Mouse (Mus musculus): ENCODE measurements around the gene Atp5f1. TPM values are rescaled to one million over a fixed set of nuclear protein-coding genes. Genes with fewer than 3 reads are reported as not detected.
"Not testable (repeated sequence)": the region's sequence is repeated elsewhere in the genome, so short reads cannot be mapped to it uniquely, and the experiment has no call there.

The Atp5f1 gene
- 159 and 191 TPM in 2 replicates for total RNA-seq (2015; ENCODE audit: low replicate concordance)
- total RNA-seq (2017; ENCODE audit: low replicate concordance): 268 and 302 TPM in 2 replicates

- ATAC-seq (replicated peaks; ENCODE audit: low FRiP score, poor library complexity, severe bottlenecking): no peak
Measured at GRCm38 (mm10) chr3:105959999-105960398, at the start of gene Atp5f1. Atp5f1 (minus strand) TSS chr3:105960099.

GRCm38 (mm10) chr3:106003360-106003759, 43.5 kb upstream of the Atp5f1 start:
- not testable (repeated sequence) for ATAC-seq (replicated peaks; ENCODE audit: low FRiP score, poor library complexity, severe bottlenecking)

DNA sequence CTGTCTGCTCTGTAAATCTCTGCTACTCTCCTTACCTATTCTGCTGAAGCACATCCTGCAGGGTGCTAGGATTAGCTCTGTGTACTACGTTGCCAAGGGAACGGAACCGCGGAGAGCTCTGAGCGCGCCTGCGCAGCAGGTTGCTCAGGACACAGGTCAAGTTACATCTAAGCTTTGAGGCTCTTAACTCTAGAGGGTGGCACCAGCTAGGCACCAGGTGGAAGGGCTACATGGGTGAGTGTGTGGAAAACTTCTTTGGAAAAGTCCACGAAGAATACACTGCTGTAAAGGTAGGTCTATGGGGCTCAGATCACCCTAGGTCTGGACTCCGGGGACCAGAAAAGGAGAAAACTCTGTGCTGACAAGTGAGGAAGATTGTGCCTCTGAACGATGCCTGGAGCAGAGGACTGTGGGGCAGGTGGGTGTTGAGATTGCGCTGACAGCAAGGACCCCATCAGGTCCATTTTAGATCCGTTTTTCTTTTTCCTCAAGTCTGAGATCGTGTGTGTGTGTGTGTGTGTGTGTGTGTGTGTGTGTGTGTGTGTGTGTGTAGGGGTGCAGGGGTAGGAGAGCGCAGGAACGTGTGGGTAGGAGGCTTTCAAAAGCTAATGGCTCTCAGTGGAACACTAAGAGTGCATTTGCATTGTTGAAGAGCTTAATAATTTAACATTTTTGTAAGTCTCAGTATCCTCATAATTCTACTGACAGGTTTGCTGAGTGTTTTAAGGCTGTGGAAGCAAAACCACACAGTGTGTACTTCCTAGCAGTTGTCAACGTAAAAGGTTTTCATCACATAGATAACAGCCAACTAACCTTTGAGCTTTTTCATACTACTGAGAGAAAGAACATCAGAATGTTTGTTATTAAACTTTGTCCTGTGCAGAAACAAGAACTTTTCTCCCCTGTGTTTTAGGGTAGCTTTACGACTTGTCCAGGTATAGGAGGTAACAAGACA, 41.8 kb upstream of the Atp5f1 start:
- ATAC-seq (replicated peaks; ENCODE audit: low FRiP score, poor library complexity, severe bottlenecking): no peak

DNA sequence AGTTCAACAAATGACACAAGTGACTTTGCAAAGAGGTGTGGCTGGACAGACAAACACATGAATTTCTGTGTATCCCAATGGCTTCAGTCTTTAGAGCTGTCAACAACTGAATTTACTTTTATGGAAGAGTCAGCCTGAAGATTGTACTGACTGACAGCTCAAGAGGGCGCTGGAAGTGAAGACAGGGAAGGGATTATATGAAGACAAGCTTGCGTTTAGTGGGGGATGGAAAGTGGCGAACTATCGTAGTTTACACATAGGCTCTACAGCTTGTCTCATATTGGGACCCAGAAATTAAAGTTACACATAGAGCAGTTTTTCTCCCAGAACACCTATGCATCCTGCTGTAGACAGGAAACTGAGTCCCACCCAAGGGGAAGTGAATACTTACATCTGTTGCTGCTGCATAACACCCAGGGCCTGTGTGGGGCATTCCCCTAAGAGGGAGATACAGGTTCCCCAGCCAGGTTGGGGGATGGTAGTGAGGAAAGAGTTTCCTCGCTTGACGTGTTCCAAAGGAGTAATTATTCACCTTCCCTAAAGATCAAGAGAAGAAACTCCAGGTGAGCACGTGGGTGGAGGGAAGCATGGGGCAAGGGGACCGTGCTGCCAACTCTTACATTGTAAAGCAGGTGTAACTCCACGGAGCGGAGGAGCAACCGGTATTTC, 40.9 kb upstream of the Atp5f1 start:
- no peak for ATAC-seq (replicated peaks; ENCODE audit: low FRiP score, poor library complexity, severe bottlenecking)

DNA sequence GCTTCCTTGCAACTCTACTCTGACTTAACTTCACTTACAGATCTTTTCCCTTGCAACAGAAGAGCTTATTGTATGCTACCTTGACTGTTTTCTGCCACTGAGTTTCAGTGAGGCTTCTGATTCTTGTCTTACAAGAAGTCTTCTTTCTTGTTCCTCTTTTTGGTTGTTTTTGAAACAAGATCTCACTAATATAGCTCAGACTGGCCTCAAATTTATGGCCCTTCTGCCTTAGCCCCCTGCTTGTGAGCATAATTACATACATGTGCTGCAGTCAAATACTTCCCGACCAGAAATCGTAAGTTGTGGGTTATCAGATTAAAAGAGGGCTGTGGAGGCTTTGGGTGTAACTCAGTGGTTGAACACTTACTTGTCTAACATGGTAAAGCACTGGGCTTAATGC, 34.8 kb upstream of the Atp5f1 start:
- ATAC-seq (replicated peaks; ENCODE audit: low FRiP score, poor library complexity, severe bottlenecking): no peak

- no peak; the same call in 1 of the 2 replicates for ATAC-seq (replicated peaks; ENCODE audit: low FRiP score, poor library complexity, severe bottlenecking)
Measured at GRCm38 (mm10) chr3:105991653-105992283, 31.9 kb upstream of the Atp5f1 start.

DNA sequence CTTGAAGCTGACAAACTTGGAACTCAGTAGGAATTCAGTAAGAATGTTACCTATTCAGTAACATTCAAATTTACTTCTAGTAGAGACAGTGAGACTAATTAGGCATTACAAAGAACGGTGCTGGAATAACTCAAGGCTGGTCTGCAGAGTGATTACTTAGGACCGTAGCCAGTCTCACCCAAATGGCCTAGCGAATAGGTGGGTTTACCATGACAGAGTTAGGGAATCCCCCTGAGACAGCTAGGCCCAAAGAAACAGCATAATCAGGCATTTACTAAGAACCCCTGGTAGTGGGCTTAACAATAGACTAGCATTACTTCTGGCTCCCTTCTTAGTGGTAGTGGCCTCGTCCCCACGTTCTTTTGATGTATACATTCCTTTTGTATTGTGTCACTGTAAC, 29.7 kb upstream of the Atp5f1 start:
- ATAC-seq (replicated peaks; ENCODE audit: low FRiP score, poor library complexity, severe bottlenecking): not testable (repeated sequence)

- no peak for ATAC-seq (replicated peaks; ENCODE audit: low FRiP score, poor library complexity, severe bottlenecking)
Measured at GRCm38 (mm10) chr3:105974174-105974573, 14.3 kb upstream of the Atp5f1 start.

GRCm38 (mm10) chr3:105973411-105973810, 13.5 kb upstream of the Atp5f1 start, which contains the start of gene Ovgp1:
Ovgp1 (plus strand) TSS chr3:105973711.
- ATAC-seq (replicated peaks; ENCODE audit: low FRiP score, poor library complexity, severe bottlenecking): no peak

- no peak for ATAC-seq (replicated peaks; ENCODE audit: low FRiP score, poor library complexity, severe bottlenecking)
Measured at GRCm38 (mm10) chr3:105971831-105972446, 12.0 kb upstream of the Atp5f1 start.

DNA sequence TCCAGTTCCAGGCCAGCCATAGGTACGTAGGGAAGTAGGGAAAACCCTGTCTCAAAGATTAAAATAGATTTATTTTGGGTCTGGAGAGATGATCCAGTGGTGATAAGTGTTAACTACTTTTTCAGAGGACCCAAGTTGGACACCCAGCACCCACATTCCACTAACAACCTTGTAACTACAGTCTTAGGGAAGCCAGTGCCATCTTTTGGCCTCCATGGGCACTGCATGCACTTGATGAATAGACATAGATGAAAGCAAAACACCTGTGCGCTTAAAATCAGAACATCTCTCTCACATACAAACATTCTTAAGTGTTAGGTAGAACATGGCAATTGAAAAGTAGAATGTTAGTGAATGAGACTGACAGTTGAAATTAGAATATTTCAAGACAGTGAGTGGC, 801 bp upstream of the Atp5f1 start:
- no peak for ATAC-seq (replicated peaks; ENCODE audit: low FRiP score, poor library complexity, severe bottlenecking)

DNA sequence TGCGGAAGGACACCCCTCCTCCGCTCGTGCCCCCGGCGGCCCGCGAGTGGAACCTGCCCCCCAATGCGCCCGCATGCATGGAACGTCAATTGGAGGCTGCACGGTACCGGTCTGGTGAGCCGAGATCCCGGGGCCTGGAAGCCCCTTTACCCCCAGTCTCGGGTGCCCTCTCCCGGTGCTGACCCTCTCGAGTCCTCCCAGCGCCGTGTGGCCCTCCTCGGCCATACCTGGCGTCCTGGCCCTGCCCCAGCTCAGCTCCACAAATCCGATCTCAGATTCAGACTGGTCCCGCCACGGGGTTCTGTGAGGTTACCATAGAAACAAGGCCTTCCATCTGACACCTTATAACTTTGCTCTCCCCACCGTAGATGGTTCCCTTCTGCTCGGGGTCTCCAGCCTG, 314 bp downstream of the Atp5f1 start:
- no peak for ATAC-seq (replicated peaks; ENCODE audit: low FRiP score, poor library complexity, severe bottlenecking)

DNA sequence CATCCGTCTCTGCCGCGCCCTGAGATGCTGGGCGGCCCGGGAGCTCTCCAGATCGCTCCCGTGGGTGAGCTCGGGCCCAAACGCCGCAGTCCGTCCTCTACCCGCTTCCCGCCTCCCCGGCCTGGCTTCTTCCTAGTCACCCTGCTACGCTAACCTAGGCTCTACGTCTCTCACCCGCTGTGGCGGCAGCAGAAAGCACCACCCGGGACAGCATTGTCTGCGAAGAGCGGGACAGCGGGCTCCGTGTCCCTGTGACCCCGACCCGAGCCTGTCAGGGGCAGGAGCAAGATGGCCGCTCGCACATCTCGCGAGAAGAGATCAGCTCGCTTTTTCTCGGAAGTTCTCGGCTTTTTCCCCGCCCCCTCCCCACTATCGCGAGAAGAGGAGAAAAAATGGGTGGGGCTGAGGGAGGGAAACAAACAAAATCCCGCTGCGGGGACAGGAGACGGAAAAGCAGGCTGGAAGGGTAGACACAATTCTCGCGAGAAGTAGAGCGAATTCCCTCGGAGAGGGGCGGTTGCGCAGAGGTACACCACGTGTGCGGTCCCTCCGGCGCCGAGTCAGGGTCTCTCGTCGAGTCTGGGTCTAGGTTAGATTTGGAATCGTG, 822 bp downstream of the Atp5f1 start, which contains the start of gene Wdr77:
Wdr77 (plus strand) TSS at position 396 of the 607 bp plus-strand sequence.
- ATAC-seq (replicated peaks; ENCODE audit: low FRiP score, poor library complexity, severe bottlenecking): peak; percentile 94

GRCm38 (mm10) chr3:105958204-105958603, 1.7 kb downstream of the Atp5f1 start:
- ATAC-seq (replicated peaks; ENCODE audit: low FRiP score, poor library complexity, severe bottlenecking): no peak

- ATAC-seq (replicated peaks; ENCODE audit: low FRiP score, poor library complexity, severe bottlenecking): no peak
Measured at GRCm38 (mm10) chr3:105957235-105957634, 2.7 kb downstream of the Atp5f1 start.

DNA sequence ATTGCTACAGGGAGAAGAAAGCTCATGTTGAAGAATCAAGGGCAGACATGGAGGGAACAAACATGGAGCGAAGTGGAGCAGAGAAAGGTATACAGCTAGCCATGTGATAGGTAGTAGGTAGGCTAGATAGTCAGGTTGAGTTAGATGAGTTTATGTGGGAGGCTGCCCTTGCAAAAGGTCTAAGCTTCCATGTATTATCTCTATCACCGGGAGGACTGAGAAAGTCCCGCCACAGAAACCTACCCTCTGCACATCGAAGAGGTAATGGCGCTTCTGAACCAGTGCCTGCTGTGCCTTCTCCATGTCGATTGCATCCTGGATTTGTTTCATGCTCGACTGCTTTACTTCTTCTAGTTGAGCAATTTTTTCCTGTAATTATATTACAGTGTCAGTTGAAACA, 8.6 kb downstream of the Atp5f1 start:
- no peak for ATAC-seq (replicated peaks; ENCODE audit: low FRiP score, poor library complexity, severe bottlenecking)

DNA sequence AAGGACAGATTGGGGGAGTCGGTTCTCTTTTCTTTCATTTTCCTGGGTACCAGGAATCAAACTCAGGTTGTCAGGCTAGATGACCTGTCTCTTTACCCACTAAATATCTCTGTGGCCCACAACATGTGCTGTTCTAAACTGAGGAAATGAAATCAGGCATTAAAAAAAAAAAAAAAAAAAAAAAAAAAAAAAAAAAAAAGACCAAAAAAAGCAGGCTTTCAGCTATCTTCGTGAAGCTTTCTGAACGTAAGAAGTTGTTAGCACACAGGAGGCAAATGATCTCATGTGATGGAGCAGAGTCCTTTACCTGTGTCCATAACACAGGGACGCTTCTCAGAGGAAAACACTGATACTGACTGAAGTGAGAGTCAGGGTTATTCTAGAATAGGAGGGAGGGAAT, 23.8 kb downstream of the Atp5f1 start:
- ATAC-seq (replicated peaks; ENCODE audit: low FRiP score, poor library complexity, severe bottlenecking): no peak

GRCm38 (mm10) chr3:105935033-105935432, 24.9 kb downstream of the Atp5f1 start:
- ATAC-seq (replicated peaks; ENCODE audit: low FRiP score, poor library complexity, severe bottlenecking): no peak

DNA sequence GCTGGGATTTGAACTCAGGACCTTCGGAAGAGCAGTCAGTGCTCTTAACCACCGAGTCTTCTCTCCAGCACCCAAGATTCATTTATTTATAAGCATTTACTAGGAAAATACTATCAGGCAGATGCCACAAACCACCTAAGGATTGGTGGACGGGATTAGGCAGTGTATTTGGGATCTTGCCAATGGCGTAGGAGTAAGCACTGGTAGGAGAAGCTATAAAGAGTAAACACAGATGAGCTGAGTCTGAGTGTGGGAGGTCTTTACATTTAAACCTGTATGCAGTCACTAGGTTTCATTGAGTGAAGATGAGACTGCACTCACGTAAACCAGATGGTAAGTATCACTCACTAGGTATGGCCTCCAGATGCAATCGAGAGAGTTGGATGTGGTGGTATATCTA, 26.0 kb downstream of the Atp5f1 start:
- ATAC-seq (replicated peaks; ENCODE audit: low FRiP score, poor library complexity, severe bottlenecking): no peak
